Mouse (Mus musculus) C2C12 (cell line): Measurements from ENCODE around the gene Ereg. TPM values are rescaled to one million over a fixed set of nuclear protein-coding genes. Genes with fewer than 3 reads are reported as not detected.

Experiments used
- H3K27me3 ChIP-seq: one replicate; pipeline ENCODE4 v1.6.1; 2011; ENCODE audit not compliant: control insufficient read depth, insufficient read depth, insufficient read length
- H3K36me3 ChIP-seq: one replicate; pipeline ENCODE4 v1.6.1; 2011; ENCODE audit not compliant: control insufficient read depth, insufficient read depth
- H3K4me3 ChIP-seq: one replicate; pipeline ENCODE4 v1.5.1; 2011; ENCODE audit warnings: mild to moderate bottlenecking, control low read depth; ENCODE audit not compliant: poor library complexity, insufficient read depth, severe bottlenecking
- H3K79me2 ChIP-seq: one replicate; pipeline ENCODE4 v1.6.1; 2011; ENCODE audit not compliant: control insufficient read depth, insufficient read depth
- H3K79me3 ChIP-seq: one replicate; pipeline ENCODE4 v1.6.1; 2011; ENCODE audit warnings: low read depth, control low read depth
- H3ac ChIP-seq: one replicate; pipeline ENCODE3; 2011; ENCODE audit warnings: low read depth; ENCODE audit not compliant: control insufficient read depth, insufficient read length
- CEBPB ChIP-seq: IDR thresholded peaks from one replicate; pipeline ENCODE4 v1.6.1; 2011; ENCODE audit warnings: low read depth, mild to moderate bottlenecking, control low read depth, moderate library complexity
- CTCF ChIP-seq: IDR thresholded peaks from one replicate; pipeline ENCODE4 v1.5.1; 2011; ENCODE audit not compliant: control insufficient read depth, insufficient read depth, insufficient read length
- FOSL1 ChIP-seq: IDR thresholded peaks from one replicate; pipeline ENCODE4 v1.8.0; 2011; ENCODE audit warnings: mild to moderate bottlenecking, low read length; ENCODE audit not compliant: poor library complexity, insufficient read depth, severe bottlenecking
- MAX ChIP-seq: IDR thresholded peaks from one replicate; pipeline ENCODE4 v1.6.1; 2011; ENCODE audit warnings: mild to moderate bottlenecking, control low read depth
- MYOD1 ChIP-seq: IDR thresholded peaks from one replicate; pipeline ENCODE4 v1.6.1; 2011; ENCODE audit warnings: low read depth; ENCODE audit not compliant: control insufficient read depth, insufficient read length
- MYOG ChIP-seq: IDR thresholded peaks from one replicate; pipeline ENCODE4 v1.6.1; 2011; ENCODE audit not compliant: control insufficient read depth, insufficient read length; ENCODE audit errors: extremely low read depth
- USF1 ChIP-seq: IDR thresholded peaks from one replicate; pipeline ENCODE4 v1.6.1; 2011; ENCODE audit warnings: low read depth, mild to moderate bottlenecking, control low read depth, moderate library complexity
- polyA plus RNA-seq: library from polyadenylated mRNA; unstranded; fragments of >200 nt; fragmentation: generic; extraction: Trizol; gene quantifications from one replicate; pipeline ENCODE4 v1.2.1, GENCODE M21; 2012; ENCODE audit warnings: missing spikeins

Ereg gene
- polyA plus RNA-seq, 1 experiment, result 3.6 TPM

DNA sequence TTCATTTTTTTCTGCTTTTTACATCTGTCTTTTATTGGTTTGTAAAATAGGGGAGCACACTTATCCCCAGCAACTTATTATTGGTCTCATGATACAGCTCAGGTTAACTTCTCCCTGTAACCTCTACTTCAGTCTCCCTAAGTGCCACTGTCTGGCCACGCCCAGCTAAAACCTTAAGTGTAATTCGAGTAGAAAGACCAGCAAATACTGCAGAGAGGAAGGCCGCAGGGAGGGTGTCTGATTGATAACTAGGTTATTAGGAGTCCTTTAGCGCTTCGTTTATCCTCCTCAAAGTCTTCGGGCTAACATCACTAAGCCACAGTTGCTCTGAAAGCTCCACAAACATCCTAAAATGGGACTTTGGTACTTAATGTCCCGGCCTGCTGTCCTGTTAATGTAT lies 64.5 kb downstream of the Ereg start:
- TF ChIP-seq FOSL1 (no peak), MAX (no peak), USF1 (no peak), MYOG (no peak), MYOD1 (no peak), CEBPB (no peak), CTCF (no peak)
- H3K79me3 ChIP-seq, result peaks cover 14% of the 10 kb centered on the region
- H3K36me3 ChIP-seq, result peaks cover 20% of the 10 kb centered on the region
- H3K79me2 ChIP-seq, result peaks cover 35% of the 10 kb centered on the region
- no peaks in the 10 kb centered on the region for H3K27me3 ChIP-seq
- H3ac ChIP-seq, result no peak overlapping the region
- H3K4me3 ChIP-seq, result peak overlapping the region; percentile 40

DNA sequence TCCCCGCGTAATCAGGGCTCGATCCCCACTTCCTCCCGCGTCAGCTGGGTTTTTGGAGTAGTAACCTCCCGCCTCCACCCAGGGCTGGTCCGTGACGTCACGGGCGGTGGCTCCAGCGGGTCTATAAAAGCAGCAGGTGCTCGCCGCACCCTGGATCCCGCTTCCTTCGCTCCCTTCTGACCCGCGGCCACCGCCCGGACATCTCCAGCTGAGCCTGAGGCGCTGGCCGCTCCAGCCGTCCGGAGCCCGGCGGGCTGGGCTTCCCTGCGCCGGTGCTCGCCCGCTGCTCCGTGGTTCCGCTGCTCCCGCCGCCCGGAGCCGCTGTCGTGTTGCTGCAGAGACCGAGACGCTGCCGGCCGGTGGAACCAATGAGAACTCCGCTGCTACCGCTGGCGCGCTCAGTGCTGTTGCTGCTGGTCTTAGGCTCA lies 65.0 kb downstream of the Ereg start, which contains the start of gene Areg:
Areg (plus strand) TSS at position 154 of the 428 bp plus-strand sequence.
- Histone ChIP-seq H3K79me2 (peaks cover 35% of the 10 kb centered on the region), H3K36me3 (peaks cover 25% of the 10 kb centered on the region), H3K4me3 (peak within 1 kb of the TSS; percentile 40), H3ac (peak within 1 kb of the TSS; percentile 67), H3K79me3 (peaks cover 14% of the 10 kb centered on the region), H3K27me3 (no peaks in the 10 kb centered on the region)
- TF ChIP-seq MYOD1 (no peak), CTCF (peak; percentile 33), MAX (peak; percentile 16), MYOG (no peak), USF1 (no peak), CEBPB (no peak)

GRCm38 (mm10) chr5:91140896-91141448 lies 66.5 kb downstream of the Ereg start:
- Histone ChIP-seq H3K27me3 (no peaks in the 10 kb centered on the region), H3ac (peak overlapping the region; percentile 25), H3K4me3 (peak overlapping the region; percentile 40), H3K79me3 (peaks cover 14% of the 10 kb centered on the region), H3K79me2 (peaks cover 35% of the 10 kb centered on the region), H3K36me3 (peaks cover 40% of the 10 kb centered on the region)
- TF ChIP-seq CTCF (no peak), USF1 (peak; percentile 60), MAX (peak; percentile 87)

Other genes starting within 250 kb of the Ereg start
- 0.66 TPM for gene Cxcl1, start 183.4 kb upstream of the Ereg start, polyA plus RNA-seq
- not detected for gene Cxcl2, start 170.8 kb upstream of the Ereg start, polyA plus RNA-seq
- gene Mthfd2l, start 143.5 kb upstream of the Ereg start, polyA plus RNA-seq, result 10.2 TPM
- 0.04 TPM for gene Epgn, start 47.2 kb upstream of the Ereg start, polyA plus RNA-seq
- 34.4 TPM for gene Areg, start 65.0 kb downstream of the Ereg start, polyA plus RNA-seq